Mouse (Mus musculus): ENCODE measurements at regions not wholly inside any gene's neighbourhood (a gene's known extent, or its start where the extent isn't known, plus 50 kb on each side); places are given as distances from the start of the nearest gene placed in this dataset.

- no peaks in the 10 kb centered on the region for H3K36me3 ChIP-seq
- WGBS, result 77% methylated on average over 2 of the region's 2 CpGs
- no peak overlapping the region for H3K4me3 ChIP-seq
- H3K27ac ChIP-seq, result no peak overlapping the region
- H3K9me3 ChIP-seq, result no peaks in the 10 kb centered on the region
- no peak overlapping the region for H3K4me2 ChIP-seq
- no peaks in the 10 kb centered on the region for H3K4me1 ChIP-seq
- H3K27me3 ChIP-seq, result no peaks in the 10 kb centered on the region
- no peak overlapping the region for H3K9ac ChIP-seq
- no peak for ATAC-seq (ENCODE audit: borderline replicate concordance, extremely low read depth, low FRiP score, low TSS enrichment)
These were observed 351.8 kb upstream of the Camk1g start for GRCm38 (mm10) chr1:193721850-193722249.

DNA sequence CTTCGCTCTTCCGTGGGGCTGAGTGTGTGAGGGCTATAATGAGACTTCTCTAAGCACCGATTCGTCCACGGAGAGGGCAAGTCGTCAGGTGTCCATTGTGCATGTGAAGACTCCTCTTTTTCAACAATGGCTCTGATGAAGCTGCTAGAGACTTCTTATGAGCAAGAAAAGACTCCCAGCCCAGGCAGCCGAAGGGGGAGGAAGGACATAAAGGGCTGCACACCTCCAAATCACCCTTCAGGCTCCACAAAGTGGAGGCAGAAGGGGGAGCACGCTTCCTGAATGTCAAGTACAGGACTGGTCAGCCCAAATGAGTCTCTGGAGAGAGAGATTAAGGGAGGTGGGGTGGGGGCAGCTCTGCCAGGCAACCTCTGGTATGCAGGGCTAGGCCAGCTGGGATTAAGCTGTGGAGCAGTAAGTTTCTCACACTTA, 350.3 kb upstream of the Camk1g start:
- Histone ChIP-seq H3K27me3 (no peaks in the 10 kb centered on the region), H3K27ac (no peak overlapping the region), H3K4me3 (no peak overlapping the region), H3K9me3 (no peaks in the 10 kb centered on the region), H3K4me1 (no peaks in the 10 kb centered on the region), H3K4me2 (no peak overlapping the region), H3K9ac (no peak overlapping the region), H3K36me3 (no peaks in the 10 kb centered on the region)
- WGBS, result 73% methylated on average over 8 of the region's 8 CpGs
- no peak for ATAC-seq (ENCODE audit: borderline replicate concordance, extremely low read depth, low FRiP score, low TSS enrichment)

GRCm38 (mm10) chr1:193715328-193715727, 345.2 kb upstream of the Camk1g start:
- Histone ChIP-seq H3K36me3 (no peaks in the 10 kb centered on the region), H3K27ac (no peak overlapping the region), H3K4me1 (no peaks in the 10 kb centered on the region), H3K4me3 (no peak overlapping the region), H3K9me3 (no peaks in the 10 kb centered on the region), H3K27me3 (no peaks in the 10 kb centered on the region), H3K9ac (no peak overlapping the region), H3K4me2 (no peak overlapping the region)
- 43% methylated on average over 4 of the region's 4 CpGs for WGBS
- no peak for ATAC-seq (ENCODE audit: borderline replicate concordance, extremely low read depth, low FRiP score, low TSS enrichment)

DNA sequence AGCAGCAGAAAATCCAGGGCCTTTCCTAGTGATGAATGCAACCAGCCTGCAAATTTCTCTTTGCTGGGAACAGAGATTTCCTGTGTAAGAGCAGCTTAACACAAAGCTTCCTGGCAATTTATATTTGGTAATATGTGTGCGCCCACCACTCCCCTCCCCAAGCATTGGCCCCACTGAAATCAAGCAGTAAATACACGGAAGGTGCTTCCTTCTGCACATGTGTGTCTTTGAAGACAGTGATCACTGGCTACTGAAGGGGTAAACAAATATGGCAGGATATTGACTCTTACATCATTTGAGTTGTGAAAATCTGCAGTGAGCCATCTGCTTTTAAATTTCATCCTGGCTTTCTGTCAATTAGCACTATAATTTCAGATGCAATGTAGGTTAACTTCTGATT, 344.5 kb upstream of the Camk1g start:
- no peak for ATAC-seq (ENCODE audit: borderline replicate concordance, extremely low read depth, low FRiP score, low TSS enrichment)
- H3K27ac ChIP-seq, result no peak overlapping the region
- H3K9me3 ChIP-seq, result no peaks in the 10 kb centered on the region
- H3K4me2 ChIP-seq, result no peak overlapping the region
- no peaks in the 10 kb centered on the region for H3K4me1 ChIP-seq
- no peak overlapping the region for H3K9ac ChIP-seq
- no peaks in the 10 kb centered on the region for H3K36me3 ChIP-seq
- WGBS, result 60% methylated on average over 2 of the region's 2 CpGs
- no peak overlapping the region for H3K4me3 ChIP-seq
- no peaks in the 10 kb centered on the region for H3K27me3 ChIP-seq

- ATAC-seq (ENCODE audit: borderline replicate concordance, extremely low read depth, low FRiP score, low TSS enrichment), result no peak
- 57% methylated on average over 2 of the region's 2 CpGs for WGBS
These were observed 335.1 kb upstream of the Camk1g start for GRCm38 (mm10) chr1:193705205-193705604.

GRCm38 (mm10) chr1:193702707-193703419, 332.8 kb upstream of the Camk1g start:
- Histone ChIP-seq H3K4me2 (peak overlapping the region; percentile 26), H3K4me3 (no peak overlapping the region), H3K9ac (no peak overlapping the region), H3K27ac (no peak overlapping the region), H3K4me1 (0 out of 2 replicates have a peak, but pooled peaks cover 3% of the 10 kb centered on the region), H3K27me3 (no peaks in the 10 kb centered on the region), H3K36me3 (no peaks in the 10 kb centered on the region), H3K9me3 (no peaks in the 10 kb centered on the region)
- WGBS, result 31% methylated on average over 15 of the region's 15 CpGs
- ATAC-seq (ENCODE audit: borderline replicate concordance, extremely low read depth, low FRiP score, low TSS enrichment), result no peak

More at GRCm38 (mm10) chr1:193705205-193705604, 335.1 kb upstream of the Camk1g start:
- Histone ChIP-seq H3K4me1 (0 out of 2 replicates have a peak, but pooled peaks cover 1% of the 10 kb centered on the region), H3K27me3 (no peaks in the 10 kb centered on the region), H3K9me3 (no peaks in the 10 kb centered on the region), H3K27ac (no peak overlapping the region), H3K9ac (no peak overlapping the region), H3K36me3 (no peaks in the 10 kb centered on the region), H3K4me2 (no peak overlapping the region), H3K4me3 (no peak overlapping the region)

GRCm38 (mm10) chr1:193700217-193700616, 330.1 kb upstream of the Camk1g start:
- H3K4me3 ChIP-seq, result no peak overlapping the region
- H3K27me3 ChIP-seq, result no peaks in the 10 kb centered on the region
- H3K36me3 ChIP-seq, result no peaks in the 10 kb centered on the region
- ATAC-seq (ENCODE audit: borderline replicate concordance, extremely low read depth, low FRiP score, low TSS enrichment), result no peak
- H3K27ac ChIP-seq, result no peak overlapping the region
- no peaks in the 10 kb centered on the region for H3K9me3 ChIP-seq
- 68% methylated on average over 3 of the region's 3 CpGs for WGBS
- no peak overlapping the region for H3K4me2 ChIP-seq
- no peak overlapping the region for H3K9ac ChIP-seq
- H3K4me1 ChIP-seq, result 0 out of 2 replicates have a peak, but pooled peaks cover 3% of the 10 kb centered on the region

- no peaks in the 10 kb centered on the region for H3K9me3 ChIP-seq
- peak; percentile 59; the same call in 1 of the 2 replicates for ATAC-seq (ENCODE audit: borderline replicate concordance, extremely low read depth, low FRiP score, low TSS enrichment)
- H3K4me1 ChIP-seq, result 0 out of 2 replicates have a peak, but pooled peaks cover 3% of the 10 kb centered on the region
- no peak overlapping the region for H3K4me3 ChIP-seq
- no peak overlapping the region for H3K9ac ChIP-seq
- no peak overlapping the region for H3K4me2 ChIP-seq
- H3K27ac ChIP-seq, result no peak overlapping the region
- H3K36me3 ChIP-seq, result no peaks in the 10 kb centered on the region
- 7% methylated on average over 7 of the region's 7 CpGs for WGBS
- no peaks in the 10 kb centered on the region for H3K27me3 ChIP-seq
These were observed 328.6 kb upstream of the Camk1g start for GRCm38 (mm10) chr1:193698603-193699266.

DNA sequence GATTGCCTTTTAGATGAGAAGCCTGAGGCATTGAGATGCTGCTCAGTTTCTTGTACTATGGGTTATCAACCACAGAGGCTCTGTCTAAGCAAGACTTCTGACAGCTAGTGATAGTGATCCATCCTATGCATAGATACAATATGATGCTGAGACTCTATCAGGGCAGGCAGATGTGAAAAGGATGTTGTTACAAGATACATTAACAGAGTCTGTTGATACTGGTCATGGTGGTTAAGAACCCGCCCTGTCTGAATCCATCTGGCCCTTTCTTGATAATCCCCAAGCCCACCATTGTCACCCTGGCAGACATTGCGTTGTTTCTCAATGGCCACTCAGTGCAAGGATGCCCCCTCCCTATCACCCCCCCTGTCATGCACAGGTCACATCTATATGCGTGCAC, 327.8 kb upstream of the Camk1g start:
- H3K4me3 ChIP-seq, result no peak overlapping the region
- H3K9ac ChIP-seq, result no peak overlapping the region
- H3K4me2 ChIP-seq, result no peak overlapping the region
- whole genome bisulfite sequencing, result 85% methylated on average over 3 of the region's 3 CpGs
- 0 out of 2 replicates have a peak, but pooled peaks cover 3% of the 10 kb centered on the region for H3K4me1 ChIP-seq
- no peak for ATAC-seq (ENCODE audit: borderline replicate concordance, extremely low read depth, low FRiP score, low TSS enrichment)
- no peak overlapping the region for H3K27ac ChIP-seq
- H3K36me3 ChIP-seq, result no peaks in the 10 kb centered on the region
- H3K27me3 ChIP-seq, result no peaks in the 10 kb centered on the region
- H3K9me3 ChIP-seq, result no peaks in the 10 kb centered on the region

DNA sequence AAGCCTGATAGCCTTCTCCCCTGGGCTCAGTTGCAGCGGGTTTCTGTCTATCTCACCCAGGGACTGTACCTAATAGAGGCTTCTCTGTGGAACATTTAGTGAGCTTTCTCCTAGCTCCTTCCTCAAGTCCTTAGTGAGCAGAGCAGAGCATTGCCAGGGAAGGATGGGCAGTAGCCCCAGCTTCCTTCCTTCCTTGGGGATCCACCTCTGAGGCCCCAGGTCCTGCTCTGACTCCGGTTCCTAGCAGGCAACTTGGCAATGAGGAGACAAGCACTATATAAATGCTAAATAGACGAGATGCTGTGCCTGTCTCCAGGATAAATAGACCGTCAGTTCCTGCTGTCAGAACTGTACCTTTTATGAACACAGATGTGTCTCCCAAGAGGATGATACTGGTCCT, 326.9 kb upstream of the Camk1g start:
- H3K9me3 ChIP-seq, result no peaks in the 10 kb centered on the region
- no peak overlapping the region for H3K27ac ChIP-seq
- no peaks in the 10 kb centered on the region for H3K36me3 ChIP-seq
- WGBS, result 55% methylated on average over 4 of the region's 4 CpGs
- no peak for ATAC-seq (ENCODE audit: borderline replicate concordance, extremely low read depth, low FRiP score, low TSS enrichment)
- no peak overlapping the region for H3K4me3 ChIP-seq
- H3K4me2 ChIP-seq, result no peak overlapping the region
- H3K4me1 ChIP-seq, result 0 out of 2 replicates have a peak, but pooled peaks cover 3% of the 10 kb centered on the region
- H3K9ac ChIP-seq, result no peak overlapping the region
- no peaks in the 10 kb centered on the region for H3K27me3 ChIP-seq

- H3K4me2 ChIP-seq, result no peak overlapping the region
- no peaks in the 10 kb centered on the region for H3K9me3 ChIP-seq
- H3K4me3 ChIP-seq, result no peak overlapping the region
- no peaks in the 10 kb centered on the region for H3K4me1 ChIP-seq
- H3K27me3 ChIP-seq, result no peaks in the 10 kb centered on the region
- ATAC-seq (ENCODE audit: borderline replicate concordance, extremely low read depth, low FRiP score, low TSS enrichment), result no peak
- no peaks in the 10 kb centered on the region for H3K36me3 ChIP-seq
- whole genome bisulfite sequencing, result 30% methylated on average over 3 of the region's 3 CpGs
- no peak overlapping the region for H3K9ac ChIP-seq
- H3K27ac ChIP-seq, result no peak overlapping the region
These were observed 322.9 kb upstream of the Camk1g start for GRCm38 (mm10) chr1:193692991-193693390.

DNA sequence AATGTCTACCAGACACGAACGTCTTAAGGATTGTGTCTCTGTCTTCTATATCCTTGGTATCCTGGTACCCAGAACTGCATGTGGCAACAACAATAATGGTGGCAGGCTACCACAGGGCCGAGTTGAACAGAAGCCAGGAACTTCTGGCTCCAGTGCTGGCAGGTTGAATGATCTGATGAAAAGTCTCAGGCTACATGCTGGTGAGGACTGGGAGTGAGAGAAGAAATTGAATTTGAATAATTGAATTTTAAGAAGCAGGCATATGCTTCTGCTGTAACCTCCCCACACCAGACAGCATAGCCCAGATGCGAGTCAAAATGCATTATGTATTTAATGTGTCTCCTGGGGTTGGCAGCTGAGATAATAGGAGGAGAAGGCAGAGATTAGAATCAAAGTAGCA, 319.5 kb upstream of the Camk1g start:
- WGBS, result 61% methylated on average over 4 of the region's 4 CpGs
- ATAC-seq (ENCODE audit: borderline replicate concordance, extremely low read depth, low FRiP score, low TSS enrichment), result no peak

More for the DNA sequence above, 319.5 kb upstream of the Camk1g start:
- no peak overlapping the region for H3K27ac ChIP-seq
- no peaks in the 10 kb centered on the region for H3K27me3 ChIP-seq
- no peaks in the 10 kb centered on the region for H3K4me1 ChIP-seq
- no peaks in the 10 kb centered on the region for H3K9me3 ChIP-seq
- no peak overlapping the region for H3K4me2 ChIP-seq
- no peaks in the 10 kb centered on the region for H3K36me3 ChIP-seq
- no peak overlapping the region for H3K4me3 ChIP-seq
- H3K9ac ChIP-seq, result no peak overlapping the region
